Mouse (Mus musculus) telencephalon, adult 2 months (tissue): ENCODE data around the gene Gm42372.
"Not testable (repeated sequence)": the region's sequence is repeated elsewhere in the genome, so short reads cannot be mapped to it uniquely, and the experiment has no call there.

Experiments used
- DNase-seq: peaks from one replicate; pipeline ENCODE4 v3.0.0-alpha.2; 2011; ENCODE audit warnings: low read depth, low spot score

The Gm42372 gene

DNA sequence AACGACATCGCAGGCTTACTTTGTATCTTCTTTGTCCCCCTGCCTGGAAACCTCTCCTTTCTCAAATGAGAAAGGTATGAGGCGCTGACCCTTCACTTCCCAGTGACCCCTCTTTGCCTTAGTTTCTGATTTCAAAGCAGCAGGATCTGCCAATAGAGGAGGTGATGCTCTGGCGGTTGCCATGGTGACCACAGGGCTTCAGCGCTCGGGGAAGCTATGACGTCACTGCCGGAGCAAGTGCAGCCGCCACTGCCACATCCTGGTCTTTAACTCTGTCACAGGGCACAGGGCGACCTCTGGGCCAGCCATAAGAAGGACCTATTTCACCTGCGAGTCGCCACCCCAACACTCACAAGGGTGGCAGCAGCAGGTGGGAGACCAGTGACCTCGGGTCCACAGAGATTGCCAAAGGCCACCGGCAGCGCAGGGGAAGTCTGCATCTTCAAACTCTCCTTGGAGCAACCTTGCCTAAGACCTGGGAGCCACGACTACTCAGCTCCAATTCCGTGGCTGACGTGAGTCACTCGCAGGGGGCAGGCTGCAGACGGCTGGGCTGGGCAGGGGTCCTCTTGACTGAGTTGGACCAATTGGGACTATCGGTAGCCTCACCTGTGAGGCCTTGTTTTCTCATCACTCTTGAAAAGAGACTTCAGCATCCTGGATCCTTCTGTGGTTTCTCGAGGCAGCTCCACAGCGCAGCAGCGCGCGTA, at the start of gene Gm42372:
Gm42372 (plus strand) TSS at position 228 of the 710 bp plus-strand sequence.
- DNase-seq, result peak; percentile 89

DNA sequence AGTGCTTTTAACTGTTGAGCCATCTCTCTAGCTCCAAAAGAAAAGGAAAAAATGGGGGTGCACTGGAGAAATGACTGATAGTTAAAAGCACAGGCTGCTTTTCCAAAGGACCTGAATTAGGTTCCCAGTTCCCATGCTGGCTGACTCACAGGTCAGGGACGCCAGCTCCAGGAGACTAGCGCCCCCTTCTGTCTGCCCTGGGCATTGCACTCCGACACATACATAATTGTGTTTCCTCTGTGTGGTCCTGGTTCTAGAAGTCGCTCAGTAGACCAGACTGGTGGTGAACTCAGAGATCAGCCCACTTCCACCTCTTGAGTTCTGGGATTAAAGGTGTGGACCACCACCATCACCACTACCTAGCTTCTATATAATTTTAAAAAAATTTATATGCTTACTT, 45.6 kb upstream of the Gm42372 start:
- DNase-seq, result no peak

DNA sequence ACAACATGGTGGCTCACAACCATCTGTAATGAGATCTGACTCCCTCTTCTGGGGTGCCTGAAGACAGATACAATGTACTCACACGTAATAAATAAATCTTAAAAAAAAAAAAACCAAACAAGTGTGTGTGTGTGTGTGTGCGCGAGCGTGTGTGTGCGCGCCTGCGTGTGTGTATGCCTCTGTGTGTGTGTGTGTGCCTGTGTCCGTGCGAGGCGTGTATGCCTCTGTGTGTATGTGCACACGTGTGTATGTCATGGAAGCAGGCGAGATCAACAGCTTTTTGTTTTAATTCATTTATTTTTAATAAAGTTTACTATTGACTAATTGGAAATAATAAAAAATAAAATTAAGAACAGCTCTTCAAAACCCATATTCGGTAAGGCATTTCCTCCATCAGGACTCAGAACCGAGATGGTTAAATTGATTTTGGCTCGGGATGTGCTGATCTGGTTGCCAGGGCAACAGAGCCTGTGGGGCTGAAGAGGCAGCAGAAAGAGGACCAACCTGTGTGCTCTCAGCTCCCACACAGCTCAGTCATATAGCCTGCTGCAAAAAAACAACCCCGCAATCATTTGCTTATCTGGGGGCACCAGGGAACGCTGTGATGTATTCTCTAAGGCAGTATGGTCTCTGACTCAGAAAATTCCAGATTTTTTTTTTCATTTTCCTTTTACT, 44.6 kb upstream of the Gm42372 start:
- no peak for DNase-seq

DNA sequence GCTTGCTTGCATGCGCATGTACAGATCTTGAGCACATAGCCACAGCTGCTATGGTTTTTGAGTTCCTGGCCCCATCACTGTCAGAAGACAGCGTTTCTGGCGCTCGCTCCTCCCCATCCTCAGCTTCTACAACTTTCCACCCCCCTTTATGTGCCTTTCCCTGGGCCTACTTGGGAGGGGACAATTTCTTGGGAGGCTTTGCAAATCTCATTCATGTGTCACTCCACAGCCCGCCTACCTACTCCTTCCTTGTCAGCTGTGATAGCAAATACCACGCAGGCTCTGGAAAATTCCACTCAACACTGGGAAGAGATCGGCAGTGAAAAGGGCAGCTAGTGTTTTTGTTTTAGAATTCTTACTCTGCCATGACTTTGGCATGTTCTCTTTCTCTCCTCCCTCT, 42.6 kb upstream of the Gm42372 start:
- DNase-seq, result peak; percentile 94

DNA sequence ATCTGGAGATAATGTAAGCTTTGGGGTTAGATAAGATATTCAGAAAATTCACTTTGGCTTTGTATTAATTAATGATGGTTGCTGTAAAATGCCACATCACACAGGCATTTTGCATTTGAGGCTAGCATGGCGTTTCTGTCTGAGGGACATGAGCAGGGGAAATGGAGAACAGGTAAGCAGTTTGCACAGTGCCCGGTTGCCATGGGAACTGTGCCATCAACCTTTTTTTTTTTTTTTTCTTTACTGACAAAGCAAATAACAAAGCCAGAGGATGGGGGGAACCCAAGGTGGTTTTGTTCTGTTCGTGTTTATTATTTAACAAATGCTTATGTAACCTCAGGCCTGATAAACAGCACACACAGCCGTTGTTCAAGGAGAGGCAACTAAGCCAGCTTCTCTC, 40.0 kb upstream of the Gm42372 start:
- no peak for DNase-seq

DNA sequence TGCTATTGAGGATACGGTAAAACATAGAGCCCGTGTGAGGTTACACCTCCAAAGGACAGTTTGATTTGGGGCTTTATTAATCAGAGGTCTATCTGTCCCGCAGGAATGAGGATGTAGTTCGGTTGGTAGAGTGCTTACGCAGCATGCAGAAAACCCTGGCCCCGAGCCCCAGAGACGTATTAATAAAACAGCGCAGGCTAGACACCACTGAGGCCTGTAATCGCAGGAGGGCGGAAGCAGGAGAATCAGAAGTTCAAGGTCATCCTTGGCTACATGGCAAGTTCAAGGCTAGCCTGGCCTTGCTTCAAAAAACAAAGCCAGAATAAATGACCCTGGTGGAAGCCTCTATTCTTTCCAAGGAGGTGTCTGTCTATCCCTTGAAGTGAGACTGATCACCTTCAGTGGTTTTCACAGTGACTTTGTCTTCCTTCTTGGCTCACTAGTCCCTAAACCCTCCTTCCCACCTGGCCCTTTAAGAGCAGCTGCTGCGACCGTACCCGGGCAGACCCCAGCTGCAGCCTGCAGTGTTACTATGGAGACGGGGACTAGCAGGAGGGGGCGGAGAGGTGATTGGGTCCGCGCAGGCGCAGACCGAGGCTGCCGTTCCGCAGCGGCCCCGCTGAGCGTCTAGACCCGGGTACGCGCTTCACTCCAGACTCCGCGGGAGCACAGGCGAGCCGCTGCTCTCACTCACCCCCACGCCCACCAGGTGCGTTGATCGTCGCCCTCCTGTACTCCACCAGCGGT, 38.7 kb upstream of the Gm42372 start, which contains the start of gene Pnmal2:
Pnmal2 (plus strand) TSS at position 622 of the 747 bp plus-strand sequence.
- no peak for DNase-seq

DNA sequence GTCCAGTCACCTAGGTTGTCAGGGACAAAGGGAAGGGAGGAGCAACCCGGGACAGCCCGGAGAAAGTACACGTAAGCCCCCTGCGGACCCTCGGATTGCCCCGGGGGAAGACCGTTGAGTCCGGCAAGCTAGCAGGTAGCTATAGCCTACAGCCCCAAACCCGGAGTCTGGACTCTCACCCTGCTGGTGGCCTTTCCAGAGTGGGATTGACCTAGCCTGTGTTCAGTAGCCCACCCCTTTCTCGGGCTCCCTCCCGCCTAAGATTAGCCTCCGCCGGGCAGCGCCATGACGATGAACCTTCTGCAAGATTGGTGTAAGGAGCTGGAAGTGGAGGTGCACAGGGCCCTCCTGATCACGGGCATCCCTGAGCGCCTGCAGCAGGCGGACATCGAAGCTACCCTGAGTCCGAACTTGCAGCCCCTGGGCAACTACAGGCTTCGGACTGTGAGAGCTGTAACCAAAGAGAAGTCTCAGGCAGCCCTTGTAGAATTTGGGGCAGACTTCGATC, 38.0 kb upstream of the Gm42372 start:
- no peak for DNase-seq

DNA sequence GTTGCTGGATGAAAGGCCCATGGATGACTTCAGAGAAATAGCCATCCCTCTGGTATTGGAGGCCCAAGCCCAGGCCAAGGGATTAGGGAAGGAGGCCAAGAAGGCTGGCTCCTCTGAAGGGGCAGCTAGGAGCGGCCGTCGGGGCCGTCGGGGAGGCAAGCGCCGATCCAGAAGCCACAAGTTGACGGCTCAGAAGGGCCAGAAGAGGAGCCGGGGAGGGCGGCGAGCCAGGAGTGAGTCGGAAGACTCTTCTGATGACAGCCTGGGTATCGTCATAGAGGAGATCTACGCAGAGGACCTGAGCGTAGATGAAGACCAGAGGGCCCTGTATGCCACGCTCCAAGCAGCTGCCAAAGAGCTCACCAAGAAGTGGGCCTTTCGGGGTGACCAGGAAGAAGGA, 37.5 kb upstream of the Gm42372 start:
- DNase-seq, result no peak

DNA sequence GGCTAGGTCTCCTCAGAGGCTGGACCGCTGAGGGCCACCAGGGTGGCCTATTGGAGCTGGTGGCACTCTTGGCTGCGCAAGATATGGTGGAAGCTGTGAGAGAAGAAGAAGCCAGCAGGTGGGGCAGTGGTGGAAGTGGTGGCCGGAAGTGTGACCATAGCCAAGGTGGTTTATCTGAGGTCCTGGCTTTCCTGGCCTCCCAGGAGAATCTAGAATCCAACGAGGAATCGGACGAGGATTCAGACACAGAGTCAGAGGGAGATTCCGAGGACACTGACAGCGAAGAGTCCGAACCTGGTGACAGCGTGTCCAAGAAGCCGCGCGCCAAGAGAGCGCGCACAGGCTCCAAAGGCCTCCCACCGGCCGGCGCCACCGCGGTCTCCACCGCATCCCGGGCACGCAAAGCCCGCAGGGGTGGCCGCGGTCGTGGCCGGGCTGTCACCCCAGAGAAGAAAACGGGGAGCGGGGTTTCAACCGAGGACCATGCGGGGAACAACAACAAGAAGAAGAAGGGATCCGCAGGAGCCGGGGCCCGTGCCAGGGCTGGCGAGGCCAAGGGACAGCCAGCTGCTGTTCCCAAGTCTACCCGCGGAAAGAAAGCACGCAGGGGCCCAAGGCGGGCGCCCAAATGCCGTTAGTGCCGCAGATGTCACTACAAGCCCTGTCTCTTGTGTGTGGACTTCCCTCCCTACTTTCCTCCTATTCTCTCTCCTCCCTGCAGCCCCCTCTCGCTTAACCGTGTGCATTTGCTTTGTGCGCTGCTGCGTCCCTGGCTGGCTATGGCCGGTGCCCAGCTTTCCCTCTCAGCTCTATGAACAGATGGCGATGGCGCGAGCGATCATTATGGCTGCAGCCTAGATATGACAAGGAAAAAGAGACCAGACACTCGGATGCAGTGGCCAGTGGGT, 36.2 kb upstream of the Gm42372 start:
- DNase-seq, result no peak

DNA sequence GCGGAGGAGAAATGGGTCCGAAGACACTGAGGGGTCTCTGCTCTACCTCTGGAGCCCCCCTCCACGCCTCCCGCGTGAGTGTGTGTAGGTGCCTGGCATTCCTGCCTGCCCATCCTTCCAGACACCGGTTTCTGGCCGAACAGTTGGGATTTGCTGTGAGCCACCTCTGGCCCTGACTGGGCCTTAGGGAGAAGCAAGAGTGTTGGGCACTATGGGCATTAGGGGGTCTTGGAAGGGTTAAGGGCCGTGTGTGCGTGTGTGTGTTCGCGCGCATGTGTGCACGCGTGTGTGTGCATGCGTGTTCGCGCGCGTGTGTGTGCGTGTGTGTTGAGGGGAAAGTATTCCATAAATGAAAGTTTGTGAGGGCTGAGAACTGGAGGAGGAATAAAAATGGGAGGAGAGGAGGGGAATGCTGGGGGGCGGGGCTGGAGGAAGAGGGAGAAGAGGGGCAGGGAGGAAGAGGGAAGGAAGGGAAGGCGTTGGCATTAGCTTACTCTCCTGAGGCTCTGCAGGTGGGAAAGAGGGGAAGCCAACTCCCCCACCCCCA, 35.5 kb upstream of the Gm42372 start:
- DNase-seq, result no peak

DNA sequence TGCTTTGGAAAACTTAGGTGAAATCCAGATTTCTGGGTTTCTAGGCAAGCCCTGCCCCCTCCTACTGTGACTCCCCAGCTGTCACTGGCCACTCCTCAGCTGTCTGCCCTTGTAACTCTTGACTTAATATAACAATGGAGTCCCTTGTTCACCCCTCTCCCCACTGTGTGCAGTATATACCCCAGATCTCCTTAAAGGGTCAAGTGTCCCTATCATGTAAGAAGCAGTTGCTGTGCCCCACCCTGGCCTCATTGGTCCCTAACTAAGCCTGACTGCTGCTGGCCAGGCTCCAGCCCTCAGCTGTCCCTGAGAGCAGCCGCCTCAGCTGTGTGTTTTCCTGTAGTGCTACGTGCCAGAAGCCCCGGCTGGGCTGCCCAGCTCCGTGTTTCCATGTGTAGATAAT, 34.9 kb upstream of the Gm42372 start:
- no peak for DNase-seq

DNA sequence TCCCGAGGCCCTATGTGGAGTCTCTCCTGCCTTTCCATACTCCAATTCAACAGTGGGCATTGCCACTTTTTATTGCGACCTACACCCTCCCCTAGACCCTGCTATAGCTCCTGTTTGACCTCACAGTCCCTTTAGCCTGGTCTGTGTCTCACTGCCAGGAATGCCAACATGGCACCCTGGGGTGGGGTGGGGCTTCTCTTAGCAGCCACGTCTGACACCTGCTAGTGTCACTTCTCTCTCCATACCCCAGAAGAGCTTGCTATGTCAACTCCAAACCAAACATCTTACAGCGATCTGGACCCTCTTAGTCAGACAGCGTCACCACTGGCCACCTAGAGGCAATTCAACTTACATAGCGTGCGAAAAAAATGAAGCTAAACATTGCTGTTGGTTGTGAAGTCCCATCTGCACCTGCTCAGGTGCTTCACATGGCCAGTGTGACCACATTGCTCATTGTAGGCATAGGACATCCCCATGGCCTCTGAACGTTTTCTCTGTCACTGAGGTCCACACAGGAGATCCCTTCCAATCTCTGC, 33.9 kb upstream of the Gm42372 start:
- DNase-seq, result no peak

DNA sequence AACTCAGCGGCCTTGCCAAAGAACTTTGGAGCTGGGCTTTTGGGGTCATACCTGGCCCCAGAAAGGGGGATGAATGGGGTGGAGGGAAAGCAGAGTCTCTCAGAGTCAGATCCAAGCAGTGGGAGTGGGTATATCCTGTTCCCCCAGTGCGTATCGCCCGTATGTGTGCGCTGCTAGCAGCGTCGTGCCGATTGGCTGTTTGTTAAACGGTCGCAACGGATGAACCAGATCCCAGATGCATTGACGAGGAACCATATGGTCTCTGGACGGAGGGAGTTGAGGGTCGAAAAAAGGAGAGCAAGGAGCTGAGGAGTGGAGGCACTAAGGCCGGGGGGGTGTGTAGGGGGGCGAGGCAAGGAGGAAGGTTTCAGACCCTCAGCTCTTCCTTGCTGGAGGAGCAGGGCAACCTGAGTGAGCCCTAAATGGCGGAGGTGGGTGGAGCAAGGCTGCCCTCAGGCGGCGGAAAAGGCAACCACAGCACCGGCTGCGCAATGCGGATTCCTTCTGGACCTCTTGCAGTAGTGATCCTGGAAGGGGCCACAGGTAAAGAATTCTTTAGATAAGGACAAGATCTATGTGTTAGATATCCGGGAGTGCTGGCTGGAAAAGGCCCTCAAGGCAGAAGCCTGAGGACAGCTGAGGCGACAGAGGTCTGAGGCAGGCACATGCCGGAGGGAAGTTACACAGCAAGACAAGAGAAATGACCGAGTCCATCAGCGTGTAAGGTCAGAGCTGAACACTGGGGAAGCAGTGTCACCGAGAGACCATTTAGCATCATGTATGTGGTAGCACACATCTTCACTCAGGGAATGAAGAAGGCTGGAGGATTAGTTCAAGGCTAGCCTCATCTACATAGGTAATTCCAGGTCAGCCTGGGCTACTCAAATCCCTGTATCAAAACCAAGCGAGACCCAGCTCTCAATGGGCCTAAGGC, 32.7 kb upstream of the Gm42372 start:
- DNase-seq, result peak; percentile 73

DNA sequence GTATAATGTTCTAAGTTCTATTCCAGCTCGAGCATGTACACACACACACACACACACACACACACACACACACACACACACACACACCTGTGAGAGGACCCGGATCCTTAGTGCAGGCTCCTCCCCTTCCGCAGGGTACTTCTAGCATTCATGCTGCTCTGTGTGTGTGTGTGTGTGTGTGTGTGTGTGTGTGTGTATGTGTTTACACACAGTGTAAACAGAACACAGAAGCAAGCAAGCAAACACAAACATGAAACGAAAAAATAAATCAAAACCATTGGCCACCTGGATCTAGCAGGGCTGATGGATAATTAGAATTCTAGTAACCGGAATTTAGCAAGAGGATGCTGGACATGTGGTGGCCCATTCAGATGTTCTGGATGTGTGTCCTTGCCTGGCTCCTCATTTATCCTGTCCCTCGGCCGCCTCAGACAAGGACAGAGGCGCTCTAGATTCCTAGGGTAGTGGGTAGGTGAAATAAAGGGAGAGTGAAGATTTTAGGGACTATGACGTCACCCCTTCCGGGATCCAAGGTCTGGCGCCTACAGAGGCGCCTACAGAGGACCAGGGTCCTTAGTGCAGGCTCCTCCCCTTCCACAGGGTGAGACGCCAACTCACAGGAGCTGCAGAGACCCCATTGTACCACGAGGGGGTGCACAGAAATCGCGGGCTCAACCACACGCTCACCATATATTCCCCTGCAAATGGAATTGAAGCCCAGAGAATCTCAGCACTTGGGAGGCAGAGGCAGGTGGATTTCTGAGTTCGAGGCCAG, 31.8 kb upstream of the Gm42372 start:
- peak; percentile 62 for DNase-seq

DNA sequence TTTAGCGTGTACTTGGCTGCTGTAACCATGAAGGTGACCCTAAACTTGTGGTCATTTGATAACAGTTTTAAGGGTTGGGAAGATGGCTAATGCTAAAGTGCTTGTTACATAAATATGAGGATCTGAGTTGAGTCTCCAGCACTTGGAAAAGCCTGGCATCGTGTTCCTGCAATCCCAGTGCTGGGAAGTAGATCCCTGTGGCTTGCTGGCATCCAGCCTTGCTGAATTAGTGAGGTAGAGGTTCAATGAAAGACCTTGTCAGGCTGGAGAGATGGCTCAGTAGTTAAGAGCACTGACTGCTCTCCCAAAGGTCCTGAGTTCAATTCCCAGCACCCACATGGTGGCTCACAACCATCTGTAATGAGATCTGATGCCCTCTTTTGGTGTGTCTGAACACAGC, 29.1 kb upstream of the Gm42372 start:
- DNase-seq, result not testable (repeated sequence)

DNA sequence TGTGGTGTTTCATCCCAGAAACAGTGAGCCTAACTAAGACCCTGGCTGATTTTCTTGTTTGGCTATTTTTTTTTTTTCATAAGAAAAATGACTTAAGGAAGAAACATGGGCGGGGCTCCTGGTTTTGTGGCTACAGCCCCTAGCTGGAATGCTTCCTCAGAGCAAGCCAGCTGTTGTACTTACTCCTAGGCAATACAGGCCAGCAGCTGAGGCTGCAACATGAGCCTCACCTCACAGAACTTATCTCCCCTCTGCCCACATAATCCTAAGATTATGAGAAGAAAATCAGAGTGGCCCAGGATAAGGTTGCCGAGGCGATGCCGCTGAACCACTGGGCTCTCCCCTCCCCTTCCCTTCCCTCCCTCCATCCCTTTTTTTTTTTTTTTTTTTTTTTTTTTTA, 27.2 kb upstream of the Gm42372 start:
- no peak for DNase-seq

DNA sequence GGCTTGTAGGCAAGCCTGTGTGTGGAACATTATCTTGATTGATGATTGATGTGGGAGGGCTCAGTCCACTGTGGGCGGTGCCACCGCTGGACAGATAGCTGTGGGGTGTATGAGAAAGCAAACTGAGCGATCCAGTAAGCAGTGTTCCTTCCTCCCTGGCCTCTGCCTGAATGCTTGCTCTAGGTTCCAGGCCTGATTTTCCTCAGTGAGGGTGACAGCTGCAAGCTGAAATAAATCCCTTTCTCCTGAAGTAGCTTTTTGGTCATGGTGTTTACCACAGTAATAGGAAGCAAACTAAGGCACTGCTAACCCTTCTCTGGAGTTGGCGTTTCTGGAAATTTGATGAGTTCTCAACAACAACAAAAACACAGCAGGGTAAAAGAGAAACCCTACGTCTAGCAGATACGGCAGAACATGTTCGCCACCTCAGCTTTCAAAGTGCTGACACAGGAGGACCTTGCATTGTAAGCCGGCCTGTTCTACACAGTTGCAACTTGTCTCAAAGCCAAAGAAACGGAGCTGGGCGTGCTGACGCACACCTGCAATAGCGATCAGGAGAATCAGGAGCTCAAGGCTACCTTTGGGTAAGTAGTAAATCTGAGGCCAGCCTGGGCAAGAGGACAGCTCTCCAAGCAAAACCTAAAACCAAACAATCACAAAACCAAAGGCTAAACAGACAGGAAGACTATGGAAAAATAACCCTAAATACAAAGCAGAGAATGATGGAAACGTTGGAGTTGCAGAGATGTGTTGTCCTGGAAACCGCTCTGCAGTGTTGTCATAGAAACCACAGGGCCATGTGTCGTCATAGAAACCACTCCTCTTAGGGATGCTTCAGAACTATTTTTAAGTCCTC, 26.2 kb upstream of the Gm42372 start:
- DNase-seq, result peak; percentile 93
